Mouse (Mus musculus) lung, adult 2 months (tissue): ENCODE measurements around the gene Slc4a1.

Experiments used
- CTCF ChIP-seq: fragments of 200-500 bp; IDR thresholded peaks from 2 replicates; pipeline ENCODE4 v1.5.1; 2011; ENCODE audit warnings: mild to moderate bottlenecking, low read length, control low read depth; ENCODE audit not compliant: insufficient read depth
- POLR2A ChIP-seq: fragments of 200-500 bp; IDR thresholded peaks from 2 replicates; pipeline ENCODE4 v1.6.1; 2011; ENCODE audit warnings: low read depth, mild to moderate bottlenecking, control low read depth, low read length, borderline replicate concordance; ENCODE audit errors: extremely low read depth

DNA sequence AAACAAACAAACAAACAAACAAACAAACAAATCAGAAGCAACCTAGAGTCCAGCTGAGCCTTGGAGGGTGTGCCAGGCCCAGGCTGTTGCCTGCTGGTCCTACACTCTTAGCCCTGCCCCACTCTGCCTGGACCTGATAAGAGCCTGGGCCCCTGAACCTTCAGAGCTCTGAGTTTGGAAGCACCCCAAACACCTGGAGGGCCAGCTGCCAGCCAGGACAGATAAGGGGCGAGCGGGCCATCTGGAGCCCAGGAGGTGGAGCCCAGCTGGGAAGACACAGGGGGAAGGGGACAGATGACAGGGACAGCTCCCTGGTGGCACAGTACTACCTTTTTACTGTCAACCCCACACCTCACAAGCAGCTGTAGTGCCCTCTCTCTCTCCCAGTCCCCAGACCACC lies 2.4 kb downstream of the Slc4a1 start:
- TF ChIP-seq POLR2A, result no peak
- no peak for TF ChIP-seq CTCF
